Mouse (Mus musculus): Measurements from ENCODE around the gene Faah. TPM values are rescaled to one million over a fixed set of nuclear protein-coding genes. Genes with fewer than 3 reads are reported as not detected.

Faah gene
- total and polyA plus RNA-seq, 3 experiments, result 0.46 to 1.7 (median 1.4) TPM

DNA sequence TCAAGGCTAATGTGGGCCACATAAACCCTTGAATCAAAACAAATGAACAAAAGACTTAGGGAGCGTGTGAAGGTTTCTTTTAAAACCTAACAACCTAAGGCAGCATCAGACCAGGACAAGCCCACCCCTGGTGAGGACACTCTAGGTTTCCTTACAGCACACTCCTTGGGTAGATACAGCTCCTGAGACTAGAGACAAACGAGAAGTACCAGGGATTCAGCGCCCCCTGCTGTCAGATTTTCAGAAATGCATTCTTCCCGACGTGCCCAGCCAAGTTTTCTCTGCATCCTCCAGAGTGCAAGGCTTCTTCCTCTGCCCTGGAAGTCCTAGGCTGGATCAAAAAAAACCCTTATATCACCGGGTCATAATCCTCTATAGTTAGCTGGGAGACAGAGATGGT lies 65.0 kb downstream of the Faah start:
- no peaks in the 10 kb centered on the region for H3K4me1 ChIP-seq (ENCODE audit: insufficient read depth, low read depth, low read length)
- peak; percentile 65 for DNase-seq (ENCODE audit: low spot score)
- no peaks in the 10 kb centered on the region for H3K36me3 ChIP-seq (replicated peaks)
- ATAC-seq (ENCODE audit: extremely low read depth, insufficient number of reproducible peaks, low FRiP score, poor library complexity, severe bottlenecking), result no peak
- H3K4me3 ChIP-seq (ENCODE audit: low read depth, low read length), result no peak overlapping the region
- no peaks in the 10 kb centered on the region for H3K9me3 ChIP-seq (replicated peaks)
- TF ChIP-seq GATA2 (IDR thresholded peaks at IDR 0.05; ENCODE audit: borderline replicate concordance, low read depth, low read length) (no peak), GATA1 (IDR thresholded peaks at IDR 0.05; ENCODE audit: borderline replicate concordance, low read length) (no peak), CTCF (IDR thresholded peaks at IDR 0.05; ENCODE audit: low read depth, low read length) (peak; percentile 55)
- H3K27me3 ChIP-seq (ENCODE audit: insufficient read depth, low read length), result peaks cover 14% of the 10 kb centered on the region; the same call in 1 of the 2 replicates

- H3K4me1 ChIP-seq (ENCODE audit: insufficient read depth, low read depth, low read length), result no peaks in the 10 kb centered on the region
- no peak for ATAC-seq (ENCODE audit: extremely low read depth, insufficient number of reproducible peaks, low FRiP score, poor library complexity, severe bottlenecking)
- no peaks in the 10 kb centered on the region for H3K36me3 ChIP-seq (replicated peaks)
- no peak overlapping the region for H3K4me3 ChIP-seq (ENCODE audit: low read depth, low read length)
- peaks cover 6% of the 10 kb centered on the region; the same call in 1 of the 2 replicates for H3K27me3 ChIP-seq (ENCODE audit: insufficient read depth, low read length)
- no peak for DNase-seq (ENCODE audit: low spot score)
- no peaks in the 10 kb centered on the region for H3K9me3 ChIP-seq (replicated peaks)
- TF ChIP-seq CTCF (IDR thresholded peaks at IDR 0.05; ENCODE audit: low read depth, low read length) (no peak), GATA2 (IDR thresholded peaks at IDR 0.05; ENCODE audit: borderline replicate concordance, low read depth, low read length) (no peak), GATA1 (IDR thresholded peaks at IDR 0.05; ENCODE audit: borderline replicate concordance, low read length) (no peak), POLR2AphosphoS5 (IDR thresholded peaks at IDR 0.05; ENCODE audit: insufficient replicate concordance, low read depth, low read length) (no peak)
Observed at GRCm38 (mm10) chr4:115943669-115944314, 73.9 kb downstream of the Faah start.

- H3K9me3 ChIP-seq (replicated peaks), result no peaks in the 10 kb centered on the region
- no peaks in the 10 kb centered on the region for H3K36me3 ChIP-seq (replicated peaks)
- ATAC-seq (ENCODE audit: extremely low read depth, insufficient number of reproducible peaks, low FRiP score, poor library complexity, severe bottlenecking) (no peak), DNase-seq (ENCODE audit: low spot score) (no peak)
- H3K4me1 ChIP-seq (ENCODE audit: insufficient read depth, low read depth, low read length), result no peaks in the 10 kb centered on the region
- H3K27me3 ChIP-seq (ENCODE audit: insufficient read depth, low read length), result peaks cover 8% of the 10 kb centered on the region; the same call in 1 of the 2 replicates
- TF ChIP-seq GATA1 (IDR thresholded peaks at IDR 0.05; ENCODE audit: borderline replicate concordance, low read length) (no peak), GATA2 (IDR thresholded peaks at IDR 0.05; ENCODE audit: borderline replicate concordance, low read depth, low read length) (no peak), CTCF (IDR thresholded peaks at IDR 0.05; ENCODE audit: low read depth, low read length) (no peak), POLR2AphosphoS5 (IDR thresholded peaks at IDR 0.05; ENCODE audit: insufficient replicate concordance, low read depth, low read length) (no peak), TAL1 (conservative IDR thresholded peaks at IDR 0.05; ENCODE audit: low read depth, low read length) (no peak)
- no peak overlapping the region for H3K4me3 ChIP-seq (ENCODE audit: low read depth, low read length)
Observed at GRCm38 (mm10) chr4:115941242-115941820, 76.4 kb downstream of the Faah start.

GRCm38 (mm10) chr4:115940681-115941080 lies 77.0 kb downstream of the Faah start:
- H3K9me3 ChIP-seq (replicated peaks), result no peaks in the 10 kb centered on the region
- H3K4me1 ChIP-seq (ENCODE audit: insufficient read depth, low read depth, low read length), result no peaks in the 10 kb centered on the region
- ATAC-seq (ENCODE audit: extremely low read depth, insufficient number of reproducible peaks, low FRiP score, poor library complexity, severe bottlenecking) (no peak), DNase-seq (ENCODE audit: low spot score) (no peak)
- H3K36me3 ChIP-seq (replicated peaks), result no peaks in the 10 kb centered on the region
- peaks cover 8% of the 10 kb centered on the region; the same call in 1 of the 2 replicates for H3K27me3 ChIP-seq (ENCODE audit: insufficient read depth, low read length)
- no peak for TF ChIP-seq TAL1 (conservative IDR thresholded peaks at IDR 0.05; ENCODE audit: low read depth, low read length)
- TF ChIP-seq GATA2 (IDR thresholded peaks at IDR 0.05; ENCODE audit: borderline replicate concordance, low read depth, low read length), result no peak
- no peak for TF ChIP-seq CTCF (IDR thresholded peaks at IDR 0.05; ENCODE audit: low read depth, low read length)
- no peak for TF ChIP-seq POLR2AphosphoS5 (IDR thresholded peaks at IDR 0.05; ENCODE audit: insufficient replicate concordance, low read depth, low read length)
- TF ChIP-seq GATA1 (IDR thresholded peaks at IDR 0.05; ENCODE audit: borderline replicate concordance, low read length), result no peak
- no peak overlapping the region for H3K4me3 ChIP-seq (ENCODE audit: low read depth, low read length)

GRCm38 (mm10) chr4:115939295-115940102 lies 78.2 kb downstream of the Faah start, which contains the start of gene Dmbx1:
Gene Dmbx1, minus strand, starts transcription at chr4:115939926.
- Histone ChIP-seq H3K4me3 (ENCODE audit: low read depth, low read length) (no peak within 1 kb of the TSS), H3K9me3 (replicated peaks) (no peaks in the 10 kb centered on the region), H3K4me1 (ENCODE audit: insufficient read depth, low read depth, low read length) (no peaks in the 10 kb centered on the region), H3K27me3 (ENCODE audit: insufficient read depth, low read length) (peaks cover 8% of the 10 kb centered on the region; the same call in 1 of the 2 replicates), H3K36me3 (replicated peaks) (no peaks in the 10 kb centered on the region)
- DNase-seq (ENCODE audit: low spot score) (no peak), ATAC-seq (ENCODE audit: extremely low read depth, insufficient number of reproducible peaks, low FRiP score, poor library complexity, severe bottlenecking) (no peak)
- TF ChIP-seq GATA2 (IDR thresholded peaks at IDR 0.05; ENCODE audit: borderline replicate concordance, low read depth, low read length) (no peak), TAL1 (conservative IDR thresholded peaks at IDR 0.05; ENCODE audit: low read depth, low read length) (no peak), GATA1 (IDR thresholded peaks at IDR 0.05; ENCODE audit: borderline replicate concordance, low read length) (no peak), POLR2AphosphoS5 (IDR thresholded peaks at IDR 0.05; ENCODE audit: insufficient replicate concordance, low read depth, low read length) (no peak), CTCF (IDR thresholded peaks at IDR 0.05; ENCODE audit: low read depth, low read length) (no peak)

All from G1E (cell line).